Mouse (Mus musculus) heart, embryonic 16.5 days (tissue): ENCODE results near the gene Hist2h2aa2. TPM values are rescaled to one million over a fixed set of nuclear protein-coding genes. Genes with fewer than 3 reads are reported as not detected.

Experiments used
- ATAC-seq: fragments of 200-750 bp; cut with Nextera tagmentation; replicated peaks from 2 replicates; pipeline ENCODE4 v1.8.0; 2017; ENCODE audit warnings: moderate number of reproducible peaks; ENCODE audit not compliant: insufficient read depth, low FRiP score; ENCODE audit errors: extremely low read depth
- H3K27ac ChIP-seq: fragments of 300-500 bp; sonication (generic); 2 replicates; pipeline ENCODE4 v1.5.1; 2014; ENCODE audit warnings: mild to moderate bottlenecking, low read length, control low read depth, moderate library complexity
- H3K27me3 ChIP-seq: fragments of 300-500 bp; sonication (generic); 2 replicates; pipeline ENCODE4 v1.6.1; 2014; ENCODE audit warnings: low read length, mixed read lengths; ENCODE audit not compliant: control insufficient read depth, insufficient read depth
- H3K36me3 ChIP-seq: fragments of 300-500 bp; sonication (generic); 2 replicates; pipeline ENCODE4 v1.6.1; 2014; ENCODE audit not compliant: control insufficient read depth, insufficient read depth
- H3K4me1 ChIP-seq: fragments of 300-500 bp; sonication (generic); 2 replicates; pipeline ENCODE4 v1.6.1; 2014; ENCODE audit warnings: low read length, mixed read lengths; ENCODE audit not compliant: control insufficient read depth, insufficient read depth
- H3K4me2 ChIP-seq: fragments of 300-500 bp; sonication (generic); 2 replicates; pipeline ENCODE4 v1.6.1; 2014; ENCODE audit warnings: low read depth, mild to moderate bottlenecking, control low read depth, low read length
- H3K4me3 ChIP-seq: fragments of 300-500 bp; sonication (generic); 2 replicates; pipeline ENCODE4 v1.5.1; 2014; ENCODE audit warnings: mild to moderate bottlenecking, control low read depth, low read length
- H3K9ac ChIP-seq: fragments of 300-500 bp; sonication (generic); 2 replicates; pipeline ENCODE4 v1.6.1; 2014; ENCODE audit warnings: low read length, control low read depth
- H3K9me3 ChIP-seq: fragments of 300-500 bp; sonication (generic); replicated peaks from 2 replicates; pipeline ENCODE4 v1.6.1; 2016; ENCODE audit warnings: low read length; ENCODE audit not compliant: control insufficient read depth
- WGBS: fragments of 180-500 bp; shearing (Covaris S2); extraction: QIAGEN DNeasy Blood & Tissue Kit; methylation state at CpG from one replicate; pipeline ENCODE4 v1.1.7; 2014; 5-methylcytosine and 5-hydroxymethylcytosine counted together
- microRNA-seq: library from miRNA; unstranded; fragments of <30 nt; microRNA quantifications from one replicate; pipeline ENCODE4, GENCODE M21; 2017
- polyA plus RNA-seq: library from polyadenylated mRNA; unstranded; fragments of >200 nt; fragmentation: Nextera tagmentation; extraction: Ambion mirVana; gene quantifications from 2 replicates; pipeline ENCODE4 v1.2.1, GENCODE M21; 2015

Gene Hist2h2aa2
- polyA plus RNA-seq, 1 experiment from 2014 or later, result 41.1 TPM

GRCm38 (mm10) chr3:96197129-96197749 is 42.8 kb downstream of the Hist2h2aa2 start:
- no peaks in the 10 kb centered on the region for H3K27me3 ChIP-seq
- under 1% methylated on average over 50 of the region's 50 CpGs for WGBS

GRCm38 (mm10) chr3:96196437-96197128 is 43.5 kb downstream of the Hist2h2aa2 start:
- Histone ChIP-seq H3K4me3 (peak overlapping the region; percentile 78), H3K36me3 (peaks cover 9% of the 10 kb centered on the region), H3K4me2 (peak overlapping the region; percentile 93), H3K9me3 (peaks cover 6% of the 10 kb centered on the region), H3K27ac (peak overlapping the region; percentile 88), H3K4me1 (peaks cover 11% of the 10 kb centered on the region), H3K27me3 (no peaks in the 10 kb centered on the region), H3K9ac (peak overlapping the region; percentile 90)
- 20% methylated on average over 27 of the region's 27 CpGs for WGBS
- ATAC-seq, result no peak

More at GRCm38 (mm10) chr3:96197129-96197749, 42.8 kb downstream of the Hist2h2aa2 start:
- Histone ChIP-seq H3K4me3 (peak overlapping the region; percentile 78), H3K4me2 (peak overlapping the region; percentile 93), H3K27ac (peak overlapping the region; percentile 88), H3K9me3 (peaks cover 6% of the 10 kb centered on the region), H3K4me1 (peaks cover 11% of the 10 kb centered on the region), H3K36me3 (peaks cover 9% of the 10 kb centered on the region), H3K9ac (peak overlapping the region; percentile 90)
- peak; percentile 89 for ATAC-seq

GRCm38 (mm10) chr3:96195616-96196313 is 44.3 kb downstream of the Hist2h2aa2 start:
- Histone ChIP-seq H3K36me3 (peaks cover 9% of the 10 kb centered on the region), H3K27ac (no peak overlapping the region), H3K4me3 (no peak overlapping the region), H3K9me3 (peaks cover 6% of the 10 kb centered on the region), H3K4me2 (no peak overlapping the region), H3K9ac (no peak overlapping the region), H3K27me3 (no peaks in the 10 kb centered on the region), H3K4me1 (peaks cover 11% of the 10 kb centered on the region)
- WGBS, result 88% methylated on average over 11 of the region's 11 CpGs
- no peak for ATAC-seq

- no peak for ATAC-seq
- H3K36me3 ChIP-seq, result peaks cover 9% of the 10 kb centered on the region
- 83% methylated on average over 10 of the region's 10 CpGs for WGBS
- H3K27ac ChIP-seq, result no peak overlapping the region
- H3K4me2 ChIP-seq, result no peak overlapping the region
- H3K27me3 ChIP-seq, result no peaks in the 10 kb centered on the region
- no peak overlapping the region for H3K4me3 ChIP-seq
- H3K4me1 ChIP-seq, result peaks cover 11% of the 10 kb centered on the region
- H3K9ac ChIP-seq, result no peak overlapping the region
- H3K9me3 ChIP-seq, result peaks cover 6% of the 10 kb centered on the region
Measured at GRCm38 (mm10) chr3:96194966-96195365, 45.1 kb downstream of the Hist2h2aa2 start.

GRCm38 (mm10) chr3:96192977-96193376 is 47.1 kb downstream of the Hist2h2aa2 start:
- H3K27ac ChIP-seq, result no peak overlapping the region
- no peak overlapping the region for H3K9ac ChIP-seq
- H3K36me3 ChIP-seq, result peaks cover 13% of the 10 kb centered on the region
- H3K4me3 ChIP-seq, result no peak overlapping the region
- H3K27me3 ChIP-seq, result no peaks in the 10 kb centered on the region
- no peak overlapping the region for H3K4me2 ChIP-seq
- WGBS, result 62% methylated on average over 12 of the region's 12 CpGs
- H3K4me1 ChIP-seq, result peaks cover 9% of the 10 kb centered on the region
- peaks cover 6% of the 10 kb centered on the region for H3K9me3 ChIP-seq
- ATAC-seq, result no peak

Small RNA genes lying within 50 kb of the gene (microRNA-seq; reads per million reads assigned to microRNA genes)
- gene Gm44492 (not detected), gene Gm47311 (not detected), gene Gm47313 (not detected)

Other genes with a start within 250 kb of the Hist2h2aa2 start
- 63.3 and 67.1 TPM in 2 replicates for gene Plekho1, start 244.3 kb downstream of the Hist2h2aa2 start, polyA plus RNA-seq
- gene Vps45, start 181.8 kb downstream of the Hist2h2aa2 start, polyA plus RNA-seq, result 34.6 and 39.4 TPM in 2 replicates
- 18.6 and 21.4 TPM in 2 replicates for gene Otud7b, start 135.7 kb downstream of the Hist2h2aa2 start, polyA plus RNA-seq
- gene Mtmr11, start 78.3 kb downstream of the Hist2h2aa2 start, polyA plus RNA-seq, result 8.7 and 9.4 TPM in 2 replicates
- gene Sf3b4, start 67.9 kb downstream of the Hist2h2aa2 start, polyA plus RNA-seq, result 91.8 and 92.8 TPM in 2 replicates
- gene Sv2a, start 59.1 kb downstream of the Hist2h2aa2 start, polyA plus RNA-seq, result 11.6 and 13.9 TPM in 2 replicates
- 40.0 and 43.5 TPM in 2 replicates for gene Bola1, start 20.6 kb downstream of the Hist2h2aa2 start, polyA plus RNA-seq
- not detected in 2 replicates for gene Hist2h2ab, start 20.4 kb downstream of the Hist2h2aa2 start, polyA plus RNA-seq
- 5.0 and 6.4 TPM in 2 replicates for gene Hist2h2ac, start 19.4 kb downstream of the Hist2h2aa2 start, polyA plus RNA-seq
- gene Hist2h2be, start 19.2 kb downstream of the Hist2h2aa2 start, polyA plus RNA-seq, result 7.8 and 9.4 TPM in 2 replicates
- 2.7 and 3.8 TPM in 2 replicates for gene Hist2h3c2, start 1.1 kb downstream of the Hist2h2aa2 start, polyA plus RNA-seq
- gene Hist2h2aa1, start 5.2 kb upstream of the Hist2h2aa2 start, polyA plus RNA-seq, result 11.8 and 12.6 TPM in 2 replicates
- gene Hist2h3c1, start 6.4 kb upstream of the Hist2h2aa2 start, polyA plus RNA-seq, result 0.76 and 1.2 TPM in 2 replicates
- 2.4 and 5.8 TPM in 2 replicates for gene Hist2h4, start 23.0 kb upstream of the Hist2h2aa2 start, polyA plus RNA-seq
- 17.2 and 25.2 TPM in 2 replicates for gene Hist2h3b, start 28.4 kb upstream of the Hist2h2aa2 start, polyA plus RNA-seq
- 3.7 and 4.1 TPM in 2 replicates for gene Hist2h2bb, start 29.5 kb upstream of the Hist2h2aa2 start, polyA plus RNA-seq
- gene Fcgr1, start 53.7 kb upstream of the Hist2h2aa2 start, polyA plus RNA-seq, result 1.6 and 2.5 TPM in 2 replicates
- gene BC107364, start 212.0 kb upstream of the Hist2h2aa2 start, polyA plus RNA-seq, result 1.3 and 1.5 TPM in 2 replicates